Mouse (Mus musculus): Measurements from ENCODE around the gene Sdc4.
A peak's percentile ranks its signal among the peaks of the same experiment; 100 is the strongest.

Gene Sdc4

DNA sequence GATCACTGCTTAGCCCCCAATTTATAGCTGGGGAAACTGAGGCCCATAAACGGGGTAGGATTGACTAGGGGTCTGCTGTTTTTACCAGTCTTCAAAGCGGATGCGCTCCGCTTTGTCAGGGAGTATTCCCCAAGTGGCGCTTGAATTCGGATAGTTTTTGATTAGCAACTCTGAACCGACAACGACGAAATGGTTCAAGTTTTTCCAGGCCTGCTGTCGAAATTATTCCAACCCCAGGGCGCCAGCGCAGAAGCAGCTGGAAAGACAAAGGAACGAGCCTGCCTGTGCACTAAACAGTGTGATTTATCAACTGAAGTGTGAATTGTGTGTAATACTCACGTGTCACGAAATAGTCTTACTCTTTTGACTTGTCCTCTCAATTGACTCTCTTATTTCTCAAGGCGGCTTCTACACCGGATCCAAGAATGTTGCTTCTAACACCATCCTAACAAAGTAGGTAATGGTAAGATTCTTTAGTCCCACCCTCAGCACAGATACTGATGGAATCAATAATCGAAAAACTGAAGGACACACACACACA, at the start of gene Sdc4:
Gene Sdc4 (minus strand): TSS at position 428 of the 541 bp plus-strand sequence.
- DNase-seq (ENCODE audit: low spot score in 2 of 2): no peak

DNA sequence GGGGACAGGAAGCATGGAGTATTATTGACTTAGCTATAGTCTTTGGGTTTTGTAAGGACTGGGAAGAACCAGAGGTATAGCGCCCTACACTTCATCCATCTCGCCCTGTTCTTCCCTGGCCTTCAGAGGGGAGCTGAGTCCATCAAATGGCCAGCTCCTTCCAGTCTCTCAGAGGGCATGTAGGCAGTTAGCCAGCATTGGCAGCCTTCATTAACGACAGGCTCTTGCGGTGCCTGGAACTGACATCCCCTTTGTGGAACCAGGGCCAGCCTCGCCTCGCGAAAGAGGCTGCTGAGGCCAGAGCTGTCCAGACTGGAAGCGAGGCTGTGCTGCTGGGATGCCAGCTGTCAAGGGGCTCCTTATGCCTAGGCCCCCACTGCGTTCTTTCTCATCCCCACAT, 44.1 kb upstream of the Sdc4 start:
- DNase-seq (ENCODE audit: low spot score in 2 of 2): peak; percentile 76 to 78

DNA sequence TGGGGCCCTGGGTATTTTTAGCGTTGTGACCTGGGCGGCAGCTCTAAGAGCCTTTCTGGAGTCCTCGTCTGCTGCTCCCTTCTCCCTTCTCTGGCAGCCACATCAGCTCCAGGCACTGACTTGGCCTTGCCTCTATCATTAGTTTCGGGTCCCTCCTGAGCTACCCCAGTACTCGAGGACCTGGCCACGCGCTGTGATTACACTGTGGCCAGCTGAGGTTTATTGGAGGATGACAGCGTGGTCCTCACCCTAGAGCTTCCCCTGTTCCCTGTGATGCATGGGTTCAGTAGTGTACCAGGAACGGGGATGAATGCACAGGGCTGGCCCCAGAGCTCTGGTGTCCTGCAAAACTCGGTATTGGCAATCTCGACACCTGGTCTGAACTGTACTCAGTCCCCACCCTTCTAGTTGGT, 43.4 kb upstream of the Sdc4 start:
- no peak for DNase-seq (ENCODE audit: low spot score in 2 of 2)

DNA sequence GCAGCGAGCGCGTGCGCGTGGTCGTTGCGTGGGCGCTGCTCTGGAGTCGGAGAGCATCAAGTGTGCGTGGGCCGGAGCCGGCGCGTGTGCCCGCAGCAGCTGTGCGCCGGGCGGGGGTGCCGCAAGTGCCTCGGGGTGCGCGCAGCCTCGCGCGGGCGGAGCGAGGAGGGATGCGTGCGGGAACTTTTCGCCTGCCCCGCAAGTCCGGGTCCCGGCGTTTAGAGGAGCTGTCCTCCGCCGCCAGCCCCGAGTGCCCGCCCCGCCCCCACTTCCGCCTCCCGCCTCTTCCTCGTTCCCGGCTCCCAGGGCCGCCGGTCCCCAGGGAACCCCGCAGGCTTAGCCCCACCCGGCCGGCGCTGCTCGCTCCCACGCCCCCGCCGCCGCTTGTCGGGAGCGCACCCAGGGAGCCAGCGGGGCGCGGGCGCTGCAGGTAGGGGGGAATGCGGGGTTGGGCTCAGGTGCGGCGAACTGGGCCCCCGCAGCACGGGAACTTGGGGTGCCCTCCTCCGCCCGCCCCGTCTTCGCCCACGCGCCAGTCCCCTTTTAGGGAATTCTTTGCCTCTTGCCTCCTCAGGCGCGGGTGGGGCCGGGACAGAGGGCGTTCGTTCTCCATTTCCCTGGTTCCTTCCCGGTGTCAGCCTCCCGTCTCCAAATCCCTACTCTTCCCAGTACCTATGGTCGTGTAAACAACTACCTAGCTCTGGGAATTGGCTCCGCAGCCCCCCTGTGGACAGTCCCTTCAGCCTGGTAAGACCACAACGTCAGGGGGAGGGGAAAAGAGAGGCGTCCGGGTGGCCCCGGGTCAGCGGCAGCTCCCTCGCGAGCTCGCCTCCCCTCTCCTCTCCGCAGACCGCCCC, 42.8 kb upstream of the Sdc4 start:
- DNase-seq (ENCODE audit: low spot score in 2 of 2): peak; percentile 91 to 93

DNA sequence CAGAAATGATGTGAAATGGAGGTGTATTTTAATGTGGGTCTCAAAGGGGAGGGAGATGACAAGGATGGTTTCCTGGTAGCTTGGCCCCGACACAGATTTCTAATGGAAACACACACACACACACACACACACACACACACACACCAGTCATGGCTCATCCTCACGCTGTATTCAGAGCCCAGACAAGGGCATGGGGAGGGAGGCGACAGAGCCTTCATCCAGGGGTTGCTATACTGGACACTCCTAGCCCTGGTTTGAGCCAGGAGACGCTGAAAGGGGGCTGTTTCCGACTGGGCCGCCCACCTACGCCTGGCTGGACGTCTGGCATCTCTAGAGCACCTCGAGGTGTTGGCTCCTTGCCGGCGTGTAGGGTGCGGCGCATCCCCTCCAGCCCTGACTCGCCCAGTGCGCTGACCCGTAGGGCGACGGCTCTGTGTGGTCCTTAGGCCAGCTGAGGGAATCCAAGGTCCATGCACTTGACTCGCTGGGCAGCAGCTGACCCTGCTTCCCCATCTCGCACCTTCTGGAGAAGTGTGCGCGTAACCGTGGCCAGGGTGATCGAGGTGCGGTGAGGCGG, 42.1 kb upstream of the Sdc4 start, which contains the start of gene Dbndd2:
Gene Dbndd2 (plus strand): TSS at position 426 of the 577 bp plus-strand sequence.
- DNase-seq (ENCODE audit: low spot score in 2 of 2): no peak

DNA sequence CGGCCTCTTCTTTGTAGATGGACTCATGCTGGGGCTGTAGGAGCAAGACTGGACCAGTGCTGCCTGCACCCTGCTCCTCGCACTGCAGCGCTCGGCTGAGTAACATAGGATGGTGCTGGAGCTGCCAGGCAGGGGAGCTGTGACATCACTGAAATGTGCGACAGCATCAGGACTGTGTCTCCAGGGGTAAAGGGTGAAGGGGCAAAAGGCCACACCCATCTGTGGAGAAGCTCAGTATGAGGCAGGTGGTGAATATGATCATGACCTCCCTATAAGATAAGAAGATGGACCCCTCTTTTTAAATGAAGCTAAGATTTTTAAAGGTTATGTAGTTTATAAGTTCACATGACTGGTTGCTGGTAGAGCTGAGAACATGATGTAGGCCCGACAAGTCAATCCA, 29.9 kb upstream of the Sdc4 start, which contains the start of gene Trp53tg5:
Gene Trp53tg5 (minus strand): TSS at position 101 of the 400 bp plus-strand sequence.
- DNase-seq (ENCODE audit: low spot score in 2 of 2): no peak

DNA sequence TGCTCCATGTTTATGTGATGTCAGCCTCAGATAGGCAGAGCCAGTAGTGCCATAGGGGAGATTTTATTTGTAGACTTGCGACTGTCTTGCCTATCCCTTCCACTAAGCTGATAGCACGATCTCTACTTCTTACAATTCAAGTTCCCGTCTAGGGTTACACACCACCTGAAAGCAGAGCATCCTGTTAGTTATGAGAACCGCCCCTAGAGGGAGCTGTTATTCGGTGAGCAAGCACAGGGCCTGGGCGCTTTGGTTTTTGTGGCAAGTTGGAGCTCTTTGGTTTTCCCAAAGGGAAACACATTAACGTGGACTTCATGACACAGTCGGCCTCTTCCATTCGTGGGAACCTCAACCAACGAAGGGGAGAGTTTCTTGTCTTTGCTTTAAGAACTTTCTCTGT, 26.6 kb upstream of the Sdc4 start:
- DNase-seq (ENCODE audit: low spot score in 2 of 2): peak in 1 of 2 experiments; percentile 67

DNA sequence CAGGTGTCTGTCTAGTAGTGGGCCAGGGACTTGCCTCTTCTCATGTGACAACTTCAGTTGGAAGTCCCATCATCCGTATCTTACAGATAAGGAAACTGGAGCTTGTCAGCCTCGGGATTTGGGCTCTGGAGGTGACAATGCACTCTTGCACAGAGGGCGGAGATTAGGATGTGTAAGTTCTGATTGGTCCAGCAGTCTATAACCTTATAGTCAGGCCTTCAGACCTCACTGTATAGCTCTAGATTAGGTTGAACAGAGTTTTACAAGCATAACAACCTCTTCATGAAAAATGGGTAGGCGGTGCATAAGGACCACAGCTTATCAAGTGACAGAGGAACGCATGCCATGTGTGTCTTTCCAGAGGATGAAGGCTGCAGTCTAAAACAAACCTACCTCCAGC, 23.1 kb upstream of the Sdc4 start:
- no peak for DNase-seq (ENCODE audit: low spot score in 2 of 2)

DNA sequence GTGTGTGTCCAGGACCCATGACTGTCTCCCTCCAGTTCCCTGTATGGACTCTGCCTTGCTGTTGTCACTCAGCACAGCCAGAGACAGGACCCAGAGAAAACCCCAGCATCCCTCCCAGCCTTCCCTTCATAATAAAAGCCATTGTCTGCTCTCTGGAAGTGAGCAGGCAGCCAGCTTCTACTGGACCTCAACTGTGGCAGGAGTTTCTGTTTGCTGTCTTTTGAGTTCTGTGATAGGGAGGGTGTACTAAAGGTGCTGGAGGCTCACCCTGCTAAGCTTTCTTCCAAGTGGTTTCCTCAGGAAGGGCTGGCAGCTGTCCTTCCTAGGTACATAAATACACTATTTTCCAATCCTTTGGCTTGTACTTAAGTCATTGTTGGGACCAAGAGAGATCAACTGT, 21.5 kb upstream of the Sdc4 start:
- DNase-seq (ENCODE audit: low spot score in 2 of 2): no peak

DNA sequence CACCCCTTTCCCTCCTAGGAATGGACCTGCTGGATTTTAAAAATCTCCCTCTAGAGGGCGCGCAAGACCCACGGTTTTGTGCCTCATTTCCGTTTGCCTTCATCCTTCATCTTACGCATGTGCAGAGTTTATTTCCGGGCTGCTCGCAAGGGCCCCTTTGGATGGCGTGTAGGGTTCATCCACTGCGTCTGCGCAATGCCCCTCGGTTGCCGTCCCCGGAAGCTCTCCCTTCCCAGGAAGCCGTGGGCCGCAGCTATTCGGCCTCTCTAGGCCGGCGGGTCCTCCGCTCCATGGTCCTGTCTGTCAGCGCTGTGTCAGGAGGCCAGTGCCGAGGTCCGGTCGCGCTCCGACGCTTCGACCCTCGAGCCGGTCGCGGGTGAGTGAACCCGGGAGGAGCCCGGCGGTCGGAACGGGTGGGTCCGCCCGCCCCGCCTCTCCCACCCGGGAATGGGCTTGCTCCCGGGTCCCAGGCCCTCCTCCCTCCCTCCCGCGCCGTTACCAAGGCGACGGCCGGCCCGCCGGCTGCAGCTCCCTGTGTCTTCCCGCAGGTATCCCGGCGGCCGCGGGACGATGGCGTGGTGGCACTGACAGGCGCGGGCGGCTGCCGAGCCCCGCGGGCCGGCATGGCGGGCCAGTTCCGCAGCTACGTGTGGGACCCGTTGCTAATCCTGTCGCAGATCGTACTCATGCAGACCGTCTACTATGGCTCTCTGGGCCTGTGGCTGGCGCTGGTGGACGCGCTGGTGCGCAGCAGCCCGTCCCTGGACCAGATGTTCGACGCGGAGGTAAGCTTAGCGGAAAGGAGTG, 17.3 kb upstream of the Sdc4 start, which contains the start of gene Gm20458:
Gene Gm20458 (plus strand): TSS at position 223 of the 807 bp plus-strand sequence.
- DNase-seq (ENCODE audit: low spot score in 2 of 2): peak; percentile 98

DNA sequence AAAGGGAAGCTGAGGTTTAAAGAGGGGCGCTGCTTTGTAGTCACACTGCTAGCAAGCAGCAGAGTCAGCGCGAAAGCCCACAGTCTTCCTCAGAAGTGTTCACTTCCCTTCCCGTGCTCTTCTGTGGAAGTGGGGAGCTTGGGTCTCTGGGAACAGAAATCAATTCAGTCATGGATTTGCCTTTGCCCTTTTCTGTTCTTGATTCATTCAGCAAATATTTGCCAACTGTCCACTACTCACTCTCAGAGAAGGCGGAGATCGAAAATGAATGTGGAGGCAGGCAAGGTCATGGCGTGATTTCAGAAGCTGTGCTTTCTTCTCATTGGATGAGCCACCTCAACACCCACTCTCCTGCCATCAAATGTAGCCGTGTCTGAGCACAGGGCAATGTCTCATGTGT, 14.8 kb upstream of the Sdc4 start:
- DNase-seq (ENCODE audit: low spot score in 2 of 2): no peak

DNA sequence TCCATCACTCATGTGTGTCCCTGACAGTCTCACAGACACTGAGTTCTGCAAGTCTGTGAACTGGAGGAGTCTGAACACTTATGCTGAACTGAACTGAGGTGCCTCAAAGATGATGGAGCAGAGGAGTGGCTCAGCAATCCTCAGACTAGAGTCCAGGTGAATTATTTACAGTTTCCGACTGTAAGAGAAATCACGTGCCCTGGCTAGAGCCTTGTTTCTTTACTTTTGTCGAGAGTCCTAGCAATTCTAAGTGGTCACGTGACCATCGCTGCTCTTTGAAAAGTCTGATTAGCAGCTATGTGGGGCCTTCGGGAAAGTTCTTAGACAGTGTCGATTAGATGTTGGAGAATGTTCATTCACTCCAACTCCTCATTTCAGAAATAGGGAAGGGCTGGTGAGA, 14.3 kb upstream of the Sdc4 start:
- DNase-seq (ENCODE audit: low spot score in 2 of 2): no peak

DNA sequence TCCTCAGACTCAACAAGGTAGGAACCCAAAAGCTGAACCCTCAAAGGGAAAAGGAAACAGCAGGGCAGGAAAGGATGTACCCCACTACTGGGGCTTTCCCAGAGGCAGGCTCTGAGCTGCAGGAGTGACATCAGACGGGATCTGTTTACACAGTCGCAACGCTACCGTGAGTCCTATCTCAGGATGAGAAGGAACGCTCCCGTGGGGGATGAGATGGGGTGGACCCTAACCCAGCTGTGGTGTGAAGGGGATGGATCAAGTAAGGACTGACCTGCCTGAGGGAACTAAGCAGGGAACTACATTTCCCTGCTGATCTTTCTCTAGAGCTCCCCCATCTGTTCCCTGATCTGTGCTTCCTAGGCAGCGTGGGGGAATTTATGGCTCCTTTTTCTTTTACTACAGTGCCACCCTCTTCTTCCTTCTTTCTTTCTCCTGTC, 13.2 kb upstream of the Sdc4 start, which contains the start of gene Sys1:
Gene Sys1 (plus strand): TSS at position 101 of the 437 bp plus-strand sequence.
- DNase-seq (ENCODE audit: low spot score in 2 of 2): peak; percentile 45 to 47

DNA sequence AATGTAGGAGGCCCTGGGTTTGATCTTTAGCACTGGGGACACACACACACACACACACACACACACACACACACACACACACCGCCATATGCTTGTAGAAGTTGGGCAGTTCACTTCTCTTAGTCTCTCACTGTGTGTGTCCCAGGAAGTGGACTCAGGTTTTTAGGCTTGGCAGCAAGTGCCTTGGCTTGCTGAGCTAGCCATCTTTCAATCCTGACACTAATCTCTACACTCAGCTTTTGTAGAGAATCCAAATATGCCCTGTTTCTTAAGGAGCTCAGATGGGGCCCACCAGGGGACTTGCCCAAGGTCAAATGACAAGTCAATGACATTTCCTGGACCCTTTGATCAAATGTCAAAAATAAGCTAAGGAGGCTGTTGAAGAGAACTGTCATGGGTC, 12.7 kb upstream of the Sdc4 start:
- DNase-seq (ENCODE audit: low spot score in 2 of 2): no peak

DNA sequence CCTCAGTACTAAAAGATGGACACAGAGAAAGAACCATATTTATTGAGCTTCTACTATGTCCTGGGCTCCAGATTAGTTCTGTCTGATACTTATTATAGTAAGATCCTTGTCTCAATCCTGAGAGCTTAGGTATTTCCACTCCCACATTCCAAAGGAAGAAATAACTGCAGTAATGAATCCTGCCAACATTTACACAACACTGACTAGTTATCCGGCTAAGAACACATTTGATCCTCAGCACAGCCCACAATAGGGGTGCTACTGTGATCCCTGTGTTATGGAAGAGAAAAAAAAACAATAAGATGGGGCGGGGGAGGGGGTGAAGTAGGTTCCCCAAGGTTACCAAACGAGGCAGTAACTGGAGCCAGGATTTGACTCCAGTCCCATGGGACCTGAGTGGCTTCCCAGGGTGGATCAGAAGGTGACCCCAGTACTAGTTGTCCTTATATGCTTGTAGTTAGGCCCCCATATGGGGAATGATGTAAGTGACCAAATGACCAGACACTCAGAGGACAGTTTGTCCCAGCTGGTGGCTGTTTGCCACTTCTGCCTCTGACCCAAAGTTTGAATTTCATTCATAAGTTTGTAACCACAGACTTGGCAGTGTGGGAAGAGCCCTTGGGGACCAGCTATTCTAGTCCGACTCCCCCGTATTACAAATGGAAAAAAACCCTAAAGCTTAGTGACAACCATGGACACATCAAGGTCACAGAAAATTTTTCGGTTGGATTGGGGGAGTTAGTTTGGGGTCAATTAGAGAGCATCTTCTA, 11.9 kb upstream of the Sdc4 start:
- no peak for DNase-seq (ENCODE audit: low spot score in 2 of 2)

DNA sequence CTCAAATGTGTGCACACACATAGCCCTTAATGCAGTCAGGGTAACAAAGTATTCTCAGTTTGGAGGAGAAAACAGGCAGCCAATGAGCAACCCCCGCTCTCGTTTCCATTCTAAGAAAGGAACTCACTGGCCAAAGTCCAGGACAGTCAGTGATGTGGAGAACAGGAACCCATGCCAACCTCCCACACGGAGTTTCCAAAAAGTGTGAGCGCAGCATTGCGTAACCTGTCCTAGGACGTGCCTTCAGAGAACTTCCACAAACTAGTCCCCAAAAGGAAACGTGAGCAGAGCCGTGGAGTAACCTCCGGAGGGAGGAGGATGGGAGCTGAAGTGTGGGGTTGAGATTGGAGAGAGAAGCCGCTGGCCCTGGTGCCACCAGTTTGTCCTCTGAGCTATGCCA, 11.2 kb upstream of the Sdc4 start:
- DNase-seq (ENCODE audit: low spot score in 2 of 2): peak; percentile 83 to 85

DNA sequence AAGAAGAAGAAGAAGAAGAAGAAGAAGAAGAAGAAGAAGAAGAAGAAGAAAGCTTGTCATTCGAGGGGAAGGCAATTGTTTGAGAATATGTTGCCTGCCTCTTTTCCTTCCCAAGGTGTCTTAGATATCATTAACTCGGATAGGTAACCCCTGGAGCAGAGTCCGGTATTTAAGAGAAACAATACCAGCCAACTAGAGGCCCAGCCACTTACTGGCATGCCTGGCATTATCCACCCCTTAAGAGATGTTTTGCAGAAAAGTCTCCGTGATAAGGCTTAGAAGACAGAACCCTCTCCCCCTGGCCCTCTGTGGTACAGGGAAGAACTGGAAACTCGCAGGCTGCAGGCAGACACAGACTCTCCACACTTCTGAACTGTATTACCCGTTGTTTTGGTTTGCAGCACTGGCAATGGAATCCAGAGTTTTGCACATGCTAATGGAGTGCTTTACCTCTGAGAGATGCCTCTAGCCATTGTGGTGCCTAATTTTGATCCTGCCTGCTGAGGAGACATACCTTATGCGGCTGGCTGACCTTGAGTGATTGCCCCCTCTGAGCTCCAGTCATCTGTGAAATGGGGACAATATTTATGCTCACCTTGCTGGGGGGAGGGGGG, 10.3 kb upstream of the Sdc4 start:
- DNase-seq (ENCODE audit: low spot score in 2 of 2): no peak

DNA sequence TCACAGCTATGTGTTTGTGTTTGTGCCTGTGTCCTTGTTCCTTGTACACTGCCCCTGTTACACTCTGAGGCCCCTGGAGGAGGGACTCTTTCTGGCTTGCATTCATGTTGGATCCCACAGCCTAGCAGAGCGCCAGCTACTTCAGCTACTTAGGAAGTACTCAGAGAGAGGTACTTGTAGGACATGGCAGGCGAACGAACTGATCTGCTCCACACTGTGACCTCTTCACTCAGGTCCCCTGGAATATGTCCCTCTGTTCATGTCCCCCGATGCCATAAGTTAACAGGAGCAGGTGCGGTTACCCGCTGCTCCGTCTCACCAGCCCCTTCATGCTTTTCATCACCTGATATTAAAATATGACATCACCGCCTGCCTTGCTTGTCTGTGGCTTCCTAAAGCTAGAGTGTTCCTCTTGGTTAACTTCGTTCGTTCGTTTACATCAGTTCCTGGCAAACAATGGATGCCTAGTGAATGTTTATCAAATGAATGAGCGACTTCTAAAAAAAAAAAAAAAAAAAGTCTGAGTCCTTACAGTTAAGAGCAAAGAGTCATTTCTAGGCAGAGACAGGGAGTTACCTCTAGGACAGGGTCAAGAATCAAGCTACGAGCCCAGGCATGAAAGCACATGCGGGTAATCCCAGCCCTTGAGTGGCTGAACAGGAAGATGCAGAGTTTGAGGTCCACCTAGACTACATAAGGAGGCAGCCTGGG, 9.5 kb upstream of the Sdc4 start:
- no peak for DNase-seq (ENCODE audit: low spot score in 2 of 2)

DNA sequence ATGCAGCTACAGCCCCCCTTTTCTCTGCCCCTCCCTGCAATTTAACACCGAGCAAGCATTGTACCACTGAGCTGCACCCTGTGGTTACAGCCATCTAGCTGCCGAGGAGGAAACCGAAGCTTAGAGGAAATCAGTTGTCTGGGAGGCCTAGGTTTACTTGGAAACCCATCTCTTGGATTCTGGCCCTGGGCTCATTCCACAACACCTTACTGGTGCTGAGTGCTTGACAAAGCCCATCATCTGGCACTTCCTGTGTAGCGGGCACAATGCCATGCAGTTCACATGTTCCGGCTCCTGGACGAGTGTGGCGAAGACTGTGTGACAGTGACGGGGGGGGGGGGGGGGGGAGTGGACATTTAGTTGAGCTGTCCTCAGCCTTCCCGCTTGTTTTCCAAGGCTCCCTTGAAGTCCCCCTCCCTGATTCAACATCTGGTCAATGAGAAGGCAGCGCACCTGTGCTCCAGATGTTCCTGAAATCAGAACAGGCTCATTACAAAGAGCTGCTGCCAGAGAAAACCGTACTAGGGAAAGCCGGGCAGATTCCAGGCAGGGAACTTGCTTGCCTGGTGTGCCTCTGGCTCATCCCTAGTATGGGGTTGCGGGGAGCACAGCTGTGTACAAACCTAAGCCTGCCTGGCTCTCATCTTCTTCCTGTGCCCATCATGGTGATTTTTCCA, 8.5 kb upstream of the Sdc4 start:
- no peak for DNase-seq (ENCODE audit: low spot score in 2 of 2)
